Mouse (Mus musculus) spleen, postnatal 36 days (tissue): ENCODE data around the gene Mbl1.

Source experiments
- DNase-seq, 2 experiments: peaks; one replicate each; pipeline ENCODE4 v3.0.0; 2022; ENCODE audit warnings: low spot score in 2 of 2, mixed read lengths in 1 of 2

The Mbl1 gene

GRCm38 (mm10) chr14:41151220-41151898, at the start of gene Mbl1:
Gene Mbl1 (plus strand): TSS chr14:41151458.
- no peak for DNase-seq

- DNase-seq, result no peak
Measured at GRCm38 (mm10) chr14:41102269-41102668, 49.0 kb upstream of the Mbl1 start.

- DNase-seq, result no peak
Measured at GRCm38 (mm10) chr14:41104853-41105444, 46.3 kb upstream of the Mbl1 start, which contains the start of gene Mat1a. Gene Mat1a (plus strand): TSS chr14:41105035.

GRCm38 (mm10) chr14:41111031-41111668, 40.1 kb upstream of the Mbl1 start:
- DNase-seq, result no peak

- DNase-seq, result no peak
Measured at GRCm38 (mm10) chr14:41112944-41113343, 38.3 kb upstream of the Mbl1 start.

GRCm38 (mm10) chr14:41116271-41116670, 35.0 kb upstream of the Mbl1 start:
- no peak for DNase-seq

GRCm38 (mm10) chr14:41124683-41125082, 26.6 kb upstream of the Mbl1 start:
- no peak for DNase-seq

- DNase-seq, result no peak
Measured at GRCm38 (mm10) chr14:41127997-41128396, 23.3 kb upstream of the Mbl1 start.

GRCm38 (mm10) chr14:41131540-41131939, 19.7 kb upstream of the Mbl1 start, which contains the start of gene Sftpa1:
Gene Sftpa1 (plus strand): TSS chr14:41131782.
- DNase-seq, result no peak

- DNase-seq, result no peak
Measured at GRCm38 (mm10) chr14:41137006-41137405, 14.3 kb upstream of the Mbl1 start.

GRCm38 (mm10) chr14:41140686-41141085, 10.6 kb upstream of the Mbl1 start:
- DNase-seq, result no peak

- DNase-seq, result no peak
Measured at GRCm38 (mm10) chr14:41146035-41146434, 5.2 kb upstream of the Mbl1 start.

GRCm38 (mm10) chr14:41146922-41147321, 4.3 kb upstream of the Mbl1 start:
- DNase-seq, result no peak

- no peak for DNase-seq
Measured at GRCm38 (mm10) chr14:41147356-41147755, 3.9 kb upstream of the Mbl1 start.

- no peak for DNase-seq
Measured at GRCm38 (mm10) chr14:41160076-41160475, 8.8 kb downstream of the Mbl1 start.

- peak in 1 of 2 experiments; percentile 5 for DNase-seq
Measured at GRCm38 (mm10) chr14:41160743-41161142, 9.5 kb downstream of the Mbl1 start.

GRCm38 (mm10) chr14:41162663-41163062, 11.4 kb downstream of the Mbl1 start:
- no peak for DNase-seq

- DNase-seq, result no peak
Measured at GRCm38 (mm10) chr14:41167278-41167677, 16.0 kb downstream of the Mbl1 start.

- no peak for DNase-seq
Measured at GRCm38 (mm10) chr14:41168567-41168966, 17.3 kb downstream of the Mbl1 start.

- no peak for DNase-seq
Measured at GRCm38 (mm10) chr14:41170514-41170913, 19.3 kb downstream of the Mbl1 start.

- DNase-seq, result no peak
Measured at GRCm38 (mm10) chr14:41174802-41175201, 23.5 kb downstream of the Mbl1 start.

- DNase-seq, result no peak
Measured at GRCm38 (mm10) chr14:41185059-41185821, 34.0 kb downstream of the Mbl1 start, which contains the start of gene Sftpd. Gene Sftpd (minus strand): TSS chr14:41185149.
